Mouse (Mus musculus): ENCODE data around the gene Cdh23.

The Cdh23 gene

DNA sequence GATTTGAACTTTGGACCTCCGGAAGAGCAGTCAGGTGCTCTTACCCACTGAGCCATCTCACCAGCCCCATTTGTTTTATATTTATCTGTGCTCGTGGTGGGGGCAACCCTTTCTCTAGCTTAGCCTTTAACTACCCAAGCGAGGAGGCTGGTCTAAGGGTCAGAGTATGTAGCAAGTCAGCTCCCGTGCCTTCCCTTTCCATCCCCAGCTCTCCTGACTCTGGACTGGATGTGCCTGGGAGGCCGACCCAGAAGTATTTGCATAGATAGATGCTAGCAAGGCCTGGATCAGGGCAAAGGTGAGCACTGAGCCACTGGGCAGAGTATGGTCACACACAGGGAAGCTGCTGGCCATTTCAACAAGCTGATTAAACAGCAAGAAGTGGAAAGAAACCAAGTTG is 12.5 kb upstream of the Cdh23 start:
- no peak for DNase-seq (ENCODE audit: low spot score in 2 of 2)

GRCm38 (mm10) chr10:60706268-60706667 is 10.0 kb upstream of the Cdh23 start:
- no peak for DNase-seq (ENCODE audit: low spot score in 2 of 2)

DNA sequence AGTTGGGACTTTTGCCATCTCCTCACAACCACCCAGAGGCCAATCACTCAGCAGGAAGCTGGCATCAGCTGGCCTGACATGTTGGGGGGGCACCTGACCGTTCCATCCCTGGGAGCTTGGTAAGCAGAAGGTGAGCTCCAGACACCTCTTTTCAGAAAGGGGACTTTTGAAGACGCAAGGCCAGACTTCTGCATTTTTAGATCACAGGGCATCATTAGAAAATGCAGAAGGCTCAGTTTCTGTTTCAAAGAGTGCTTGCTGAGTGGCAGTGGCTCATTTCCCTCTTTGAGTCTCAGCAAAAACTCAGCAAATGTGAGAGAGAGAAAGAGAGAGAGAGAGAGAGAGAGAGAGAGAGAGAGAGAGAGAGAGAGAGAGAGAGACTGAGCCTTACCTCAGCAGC is 8.8 kb upstream of the Cdh23 start:
- DNase-seq (ENCODE audit: low spot score in 2 of 2) = no peak

DNA sequence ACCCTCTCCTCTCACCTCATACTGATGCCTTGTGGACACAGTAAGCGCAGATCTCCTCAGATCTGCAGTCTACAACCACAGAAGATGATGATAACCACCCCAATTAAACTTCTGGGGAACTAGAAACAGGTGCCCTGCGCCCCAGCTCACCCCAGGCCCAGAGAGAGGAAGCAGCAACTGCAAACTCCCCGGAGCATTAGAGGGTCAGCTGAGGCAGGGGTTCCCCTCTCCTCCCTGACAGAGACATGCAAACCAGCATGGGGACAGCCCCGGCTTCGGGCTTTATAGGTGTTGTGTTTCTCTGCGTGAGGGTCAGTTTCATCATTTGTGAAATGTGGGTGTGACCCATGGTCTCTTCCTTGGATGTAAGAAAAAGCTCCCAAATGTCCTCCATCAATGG is 1.5 kb upstream of the Cdh23 start:
- no peak for DNase-seq (ENCODE audit: low spot score in 2 of 2)

GRCm38 (mm10) chr10:60696975-60697374 is 685 bp upstream of the Cdh23 start:
- peak; percentile 58 to 67 for DNase-seq (ENCODE audit: low spot score in 2 of 2)

- peak in 1 of 2 experiments; percentile 7 for DNase-seq (ENCODE audit: low spot score in 2 of 2)
Observed at GRCm38 (mm10) chr10:60691671-60692390, 4.5 kb downstream of the Cdh23 start.

- DNase-seq (ENCODE audit: low spot score in 2 of 2) = no peak
Observed at GRCm38 (mm10) chr10:60690960-60691359, 5.3 kb downstream of the Cdh23 start.

- no peak for DNase-seq (ENCODE audit: low spot score in 2 of 2)
Observed at GRCm38 (mm10) chr10:60689396-60689795, 6.9 kb downstream of the Cdh23 start.

DNA sequence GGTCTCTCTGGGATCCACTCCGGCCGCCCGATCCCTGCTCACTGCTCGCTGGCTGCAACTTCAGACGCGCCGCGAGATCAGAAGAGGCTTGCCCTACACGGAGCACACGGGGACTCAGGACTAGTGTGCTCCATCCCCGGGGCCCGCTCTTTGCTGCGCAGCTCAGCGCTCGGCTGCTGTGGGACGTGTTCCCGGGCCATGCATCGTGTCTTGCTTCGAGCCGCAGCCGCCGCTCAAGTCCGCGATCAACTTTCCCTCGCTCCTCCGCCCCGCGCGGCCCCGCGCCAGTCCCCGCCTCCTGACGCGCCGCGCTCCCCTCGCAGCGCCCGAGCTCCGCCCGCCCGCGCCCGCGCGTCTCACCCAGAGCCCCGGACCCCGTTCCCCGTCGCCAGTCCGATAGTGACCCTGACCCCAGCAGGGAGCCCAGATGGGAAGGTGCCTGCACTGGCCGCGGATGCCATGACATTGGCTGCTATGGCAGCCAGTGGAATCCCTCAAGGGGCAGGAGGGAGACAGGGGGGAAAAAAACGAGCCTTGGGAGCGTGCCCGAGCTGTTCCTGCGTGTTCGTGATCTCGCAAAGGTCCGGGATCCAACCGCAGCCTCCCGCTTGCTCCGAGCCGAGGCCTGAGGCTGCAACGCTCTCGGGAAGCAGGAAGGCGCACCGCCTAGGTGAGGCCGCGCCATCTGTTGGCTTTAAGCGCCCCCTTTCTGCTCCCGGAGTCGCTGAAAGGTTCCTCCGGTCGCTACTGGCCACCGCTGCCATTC is 9.1 kb downstream of the Cdh23 start:
- peak; percentile 53 to 62 for DNase-seq (ENCODE audit: low spot score in 2 of 2)

DNA sequence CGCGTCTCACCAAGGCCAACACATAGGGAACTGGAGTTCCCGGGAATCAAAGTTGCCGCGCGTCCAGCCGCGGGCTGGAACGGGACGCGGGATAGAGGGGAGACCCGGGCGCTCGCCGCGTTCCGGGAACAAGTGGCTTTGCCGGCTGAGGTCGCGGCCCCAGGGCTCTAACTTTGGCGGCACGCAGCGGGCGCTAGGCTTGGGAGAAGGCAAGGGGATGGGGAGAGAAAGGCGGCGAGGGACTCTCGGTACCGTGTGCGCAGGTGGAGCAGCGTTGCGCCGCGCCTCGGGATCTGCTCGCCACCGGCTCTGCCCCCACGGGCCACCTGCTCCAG is 9.7 kb downstream of the Cdh23 start:
- peak in 1 of 2 experiments; percentile 16 for DNase-seq (ENCODE audit: low spot score in 2 of 2)

DNA sequence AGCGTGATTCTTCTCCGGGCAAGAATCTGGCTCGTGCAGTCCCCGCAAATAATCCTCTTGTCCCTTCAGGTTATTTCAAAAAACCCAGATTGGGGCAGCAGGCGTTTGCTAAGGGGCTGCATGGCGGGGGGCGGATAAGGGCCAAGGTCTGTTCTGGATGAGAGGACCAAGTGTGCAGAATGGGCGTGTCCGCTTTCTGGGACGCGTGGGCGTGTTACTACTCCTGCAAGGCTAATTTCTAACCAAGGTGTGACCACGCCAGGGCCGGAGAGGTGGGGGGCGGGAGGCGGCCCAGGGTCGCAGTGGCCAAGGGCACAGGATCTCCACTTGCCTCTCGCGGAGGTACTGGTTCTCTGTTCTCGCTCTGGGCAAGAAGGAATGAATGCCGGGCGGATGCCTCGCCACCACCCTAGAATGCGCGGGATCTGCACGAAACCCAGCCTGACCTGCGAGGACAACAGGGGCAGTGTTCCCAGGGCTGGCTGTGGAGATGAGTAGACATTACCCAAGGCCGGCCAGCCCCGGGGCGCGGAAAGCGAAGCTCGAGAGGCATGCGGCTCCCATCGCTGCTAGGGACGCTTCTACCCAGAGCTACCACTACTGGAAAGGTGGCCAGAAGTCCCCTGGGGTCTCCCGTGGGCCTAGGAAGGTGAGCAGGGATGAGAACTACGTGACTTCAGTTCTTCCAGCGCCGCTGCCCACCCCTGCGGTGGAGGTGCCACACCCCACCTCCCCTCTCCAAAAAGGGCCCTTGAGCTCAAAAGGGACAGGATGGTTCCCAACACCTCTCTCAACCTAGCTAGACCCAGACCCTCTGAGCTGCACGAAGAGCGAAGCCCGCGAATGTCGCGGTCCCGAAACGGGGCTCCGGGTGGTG is 10.3 kb downstream of the Cdh23 start:
- DNase-seq (ENCODE audit: low spot score in 2 of 2) = no peak

DNA sequence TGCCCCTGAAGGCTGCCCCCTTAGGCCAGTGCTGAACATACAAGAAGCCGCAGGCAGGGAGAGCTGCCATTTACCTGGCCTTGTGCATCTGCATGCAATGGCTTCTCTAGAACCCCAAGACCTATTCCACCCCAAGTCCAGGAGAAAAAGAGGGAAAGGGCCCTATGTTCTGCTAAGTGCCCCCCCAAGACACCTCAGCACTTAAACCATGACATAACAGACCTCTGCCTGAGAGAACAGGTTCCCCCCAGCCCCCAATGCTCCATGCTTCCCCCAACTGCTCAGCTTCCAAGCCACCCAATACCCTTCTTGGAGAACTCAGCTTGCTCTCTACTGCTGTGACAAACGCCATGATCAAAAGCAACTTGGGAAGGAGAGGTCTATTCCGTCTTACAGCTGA is 17.4 kb downstream of the Cdh23 start:
- no peak for DNase-seq (ENCODE audit: low spot score in 2 of 2)

DNA sequence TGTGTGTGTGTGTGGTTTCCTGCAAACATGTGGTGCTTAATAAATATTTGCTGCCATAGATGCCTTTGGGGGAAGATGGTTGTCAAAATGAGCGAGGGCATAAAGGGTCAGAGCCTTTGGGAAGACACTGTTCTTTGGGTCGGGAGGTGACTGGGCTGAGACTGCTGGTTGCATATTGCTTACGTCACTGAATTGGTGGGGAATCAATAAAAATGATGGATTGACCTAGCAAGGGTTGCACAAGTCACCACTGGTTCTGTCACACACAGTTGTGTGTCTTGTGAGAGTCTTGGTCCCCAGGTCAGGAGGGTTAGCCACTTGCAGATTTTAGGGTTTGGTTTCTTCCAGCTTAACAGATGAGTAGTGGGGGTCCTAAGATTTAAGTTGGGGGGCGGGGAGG is 19.0 kb downstream of the Cdh23 start:
- DNase-seq (ENCODE audit: low spot score in 2 of 2) = no peak

DNA sequence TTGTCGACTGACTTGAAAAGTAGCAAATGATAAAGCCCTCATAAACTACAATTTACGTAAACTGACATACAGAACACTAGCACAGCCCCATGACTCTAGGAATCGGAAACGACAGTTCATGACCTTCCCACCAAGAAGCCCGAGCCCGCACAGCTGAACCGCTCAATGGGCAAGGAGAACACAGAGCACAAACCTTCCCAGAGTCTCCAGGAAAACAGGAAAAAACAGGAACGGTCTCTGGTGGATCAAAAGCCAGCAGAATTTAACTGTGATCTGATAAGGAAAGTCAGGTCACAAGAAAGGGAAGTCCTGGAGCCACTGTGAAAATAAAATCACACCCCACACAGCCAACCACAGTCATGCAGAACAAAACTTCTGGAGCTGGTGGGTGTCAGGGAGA is 26.1 kb downstream of the Cdh23 start:
- no peak for DNase-seq (ENCODE audit: low spot score in 2 of 2)

GRCm38 (mm10) chr10:60668591-60668990 is 27.7 kb downstream of the Cdh23 start:
- DNase-seq (ENCODE audit: low spot score in 2 of 2) = no peak

- no peak for DNase-seq (ENCODE audit: low spot score in 2 of 2)
Observed at GRCm38 (mm10) chr10:60660986-60661385, 35.3 kb downstream of the Cdh23 start.

GRCm38 (mm10) chr10:60659450-60660020 is 36.8 kb downstream of the Cdh23 start:
- DNase-seq (ENCODE audit: low spot score in 2 of 2) = no peak

- DNase-seq (ENCODE audit: low spot score in 2 of 2) = no peak
Observed at GRCm38 (mm10) chr10:60658176-60658575, 38.1 kb downstream of the Cdh23 start.

DNA sequence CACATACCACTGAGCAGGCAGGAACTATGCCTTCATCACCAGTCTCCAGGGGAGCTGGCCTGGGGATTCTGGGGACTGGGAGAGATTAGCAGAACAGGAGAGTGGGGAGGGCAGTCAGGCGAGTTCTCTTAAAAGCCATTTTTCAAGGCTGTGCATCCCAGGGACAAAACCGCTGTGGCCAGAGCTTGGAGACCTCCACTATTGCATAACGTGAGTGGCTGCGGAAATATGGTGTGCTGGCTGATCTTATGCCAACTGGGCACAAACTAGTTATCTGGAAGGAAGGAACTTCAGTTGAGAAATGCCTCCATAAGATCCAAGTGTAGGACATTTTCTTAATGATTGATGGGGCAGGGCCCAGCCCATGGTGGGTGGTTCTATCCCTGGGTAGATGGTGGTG is 42.6 kb downstream of the Cdh23 start:
- DNase-seq (ENCODE audit: low spot score in 2 of 2) = no peak

DNA sequence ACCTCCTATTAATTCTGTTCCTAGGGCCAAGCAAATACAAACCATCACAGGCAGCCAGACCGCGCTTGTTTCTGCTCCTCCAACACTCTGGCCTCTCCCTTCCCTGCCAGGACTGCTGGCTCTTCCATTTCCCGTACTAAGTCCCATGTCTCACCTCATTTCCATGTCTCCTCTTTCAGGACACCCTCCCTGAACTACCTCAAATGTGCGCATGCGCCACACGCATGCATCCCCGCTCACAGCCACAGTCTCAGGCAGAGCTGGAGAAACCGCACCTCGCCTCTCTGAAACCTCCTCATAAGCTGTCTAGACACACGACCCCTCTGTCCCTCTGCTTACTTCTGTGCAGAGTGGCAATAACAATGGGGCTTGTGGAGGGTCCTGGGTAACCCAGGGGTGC is 43.2 kb downstream of the Cdh23 start:
- DNase-seq (ENCODE audit: low spot score in 2 of 2) = no peak

- no peak for DNase-seq (ENCODE audit: low spot score in 2 of 2)
Observed at GRCm38 (mm10) chr10:60644079-60644641, 52.1 kb downstream of the Cdh23 start.

DNA sequence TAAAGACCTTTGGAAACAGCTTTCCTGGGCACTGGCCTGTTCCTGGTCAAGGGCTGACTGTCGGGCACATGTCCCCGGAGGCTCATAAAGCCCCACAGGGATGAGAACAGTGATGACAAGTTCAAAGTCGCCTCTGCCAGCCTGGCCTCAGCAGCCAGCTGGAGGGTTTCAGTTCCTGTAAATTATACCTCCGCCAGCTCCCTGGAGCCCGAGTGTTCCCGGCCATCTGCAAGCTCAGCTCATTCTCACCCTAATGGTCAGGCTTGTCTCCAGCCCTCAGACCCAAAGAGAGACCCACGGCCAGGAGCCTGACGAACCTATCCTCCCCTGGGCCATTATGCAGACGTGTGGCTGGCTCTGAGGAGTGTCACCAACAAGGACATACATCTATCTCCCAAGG is 57.0 kb downstream of the Cdh23 start:
- no peak for DNase-seq (ENCODE audit: low spot score in 2 of 2)

All from right cerebral cortex, adult 2 months (tissue).